In the genomic region with DNA sequence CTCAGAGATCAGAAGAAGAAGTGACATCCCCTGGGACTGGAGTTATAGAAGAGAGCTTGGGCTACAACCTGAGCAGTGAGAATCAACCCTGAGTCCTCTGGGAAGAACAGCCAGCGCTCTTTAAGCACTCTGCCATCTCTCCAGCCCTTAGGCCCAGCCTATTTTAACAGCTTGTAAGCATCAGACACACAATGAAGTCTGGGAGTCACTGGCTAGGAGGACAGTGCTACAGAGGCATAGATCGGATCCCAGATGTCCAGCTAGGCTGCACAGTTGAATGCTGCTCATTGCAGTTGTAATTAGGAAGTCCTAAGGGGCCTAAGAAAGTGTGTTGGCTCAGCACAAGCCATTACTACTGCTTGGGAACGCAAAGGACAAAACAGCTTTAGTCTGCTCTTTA, we compare ENCODE assay signal across 18 mouse cellular contexts.
"Had no signal": no experiment of that assay in that cellular context is flagged by ENCODE, and none has a peak within 500 bp of the region (broad histone marks: within the 10 kb centered on the region; RNA-seq: fewer than 3 reads in every experiment).

No protein-coding gene starts in this region.

- H3K4me2 ChIP-seq: liver, embryonic 12.5 days; midbrain, embryonic 12.5 days; neural tube, embryonic 13.5 days; neural tube, embryonic 15.5 days had no signal

- H3K27ac ChIP-seq: liver, embryonic 12.5 days; liver, embryonic 14.5 days; midbrain, embryonic 10.5 days; midbrain, embryonic 12.5 days; neural tube, embryonic 13.5 days; neural tube, embryonic 15.5 days had no signal

- DNase-seq: lung, adult 18-20 months; midbrain, embryonic 14.5 days; retina, postnatal 1 day; right cerebral cortex, adult 18-20 months; right cerebral cortex, postnatal 25 days; right cerebral cortex, postnatal 4 days; spleen, adult 18-20 months; thymus, adult 18-20 months; thymus, postnatal 14 days; thymus, postnatal 36 days had no signal

- ATAC-seq: liver, embryonic 12.5 days; midbrain, embryonic 16.5 days had no signal

- H3K27me3 ChIP-seq: neural tube, embryonic 13.5 days; neural tube, embryonic 15.5 days had no signal

- H3K4me1 ChIP-seq: liver, embryonic 12.5 days; midbrain, embryonic 10.5 days; neural tube, embryonic 13.5 days had no signal

- H3K36me3 ChIP-seq: liver, embryonic 12.5 days; midbrain, embryonic 10.5 days; midbrain, embryonic 12.5 days; neural tube, embryonic 13.5 days; neural tube, embryonic 15.5 days had no signal

- H3K4me3 ChIP-seq: liver, embryonic 12.5 days; midbrain, embryonic 10.5 days; midbrain, embryonic 12.5 days; myocyte; neural tube, embryonic 13.5 days; neural tube, embryonic 15.5 days had no signal

- H3K9me3 ChIP-seq: liver, embryonic 12.5 days; midbrain, embryonic 10.5 days; midbrain, embryonic 12.5 days; neural tube, embryonic 13.5 days; neural tube, embryonic 15.5 days had no signal

- H3K9ac ChIP-seq: liver, embryonic 12.5 days; liver, embryonic 14.5 days; midbrain, embryonic 12.5 days; neural tube, embryonic 13.5 days; neural tube, embryonic 15.5 days had no signal
